Mouse (Mus musculus) layer of hippocampus, postnatal 25 days (tissue): ENCODE data around the gene Mycbpap. TPM values are rescaled to one million over a fixed set of nuclear protein-coding genes. Genes with fewer than 3 reads are reported as not detected.
A peak's percentile ranks its signal among the peaks of the same experiment; 100 is the strongest.

ENCODE experiments used
- DNase-seq, 2 experiments: peaks; one replicate each; pipeline ENCODE4 v3.0.0; 2022; ENCODE audit warnings: mixed read lengths in 2 of 2, low spot score in 1 of 2; ENCODE audit errors: extremely low spot score in 1 of 2
- total RNA-seq, 2 experiments: library from RNA; stranded (reverse); gene quantifications; 2 replicates each; pipeline ENCODE4 v1.2.3; 2021

The Mycbpap gene
- total RNA-seq, result 1 to 10 TPM; 3.0 to 3.9 TPM

- DNase-seq, result peak; percentile 48 to 64
Observed at GRCm38 (mm10) chr11:94521219-94521843, at the start of gene Mycbpap. Gene Mycbpap, minus strand, starts transcription at chr11:94521742.

- no peak for DNase-seq
Observed at GRCm38 (mm10) chr11:94570612-94571011, 49.1 kb upstream of the Mycbpap start.

GRCm38 (mm10) chr11:94567326-94567725 is 45.8 kb upstream of the Mycbpap start:
- no peak for DNase-seq

GRCm38 (mm10) chr11:94566534-94566933 is 45.0 kb upstream of the Mycbpap start:
- DNase-seq, result no peak

- DNase-seq, result no peak
Observed at GRCm38 (mm10) chr11:94565151-94565479, 43.6 kb upstream of the Mycbpap start.

- no peak for DNase-seq
Observed at GRCm38 (mm10) chr11:94564437-94565150, 43.1 kb upstream of the Mycbpap start, which contains the start of gene Chad. Gene Chad, plus strand, starts transcription at chr11:94565047.

- DNase-seq, result no peak
Observed at GRCm38 (mm10) chr11:94563821-94564220, 42.3 kb upstream of the Mycbpap start.

GRCm38 (mm10) chr11:94563383-94563782 is 41.8 kb upstream of the Mycbpap start:
- no peak for DNase-seq

- DNase-seq, result no peak
Observed at GRCm38 (mm10) chr11:94558226-94558625, 36.7 kb upstream of the Mycbpap start.

- DNase-seq, result no peak
Observed at GRCm38 (mm10) chr11:94550442-94550744, 28.9 kb upstream of the Mycbpap start.

GRCm38 (mm10) chr11:94549691-94550441 is 28.3 kb upstream of the Mycbpap start:
- no peak for DNase-seq

GRCm38 (mm10) chr11:94548888-94549690 is 27.5 kb upstream of the Mycbpap start, which contains the start of gene Rsad1:
Gene Rsad1, minus strand, starts transcription at chr11:94549255.
- DNase-seq, result peak; percentile 98 to 99

- peak in 1 of 2 experiments; percentile 42 for DNase-seq
Observed at GRCm38 (mm10) chr11:94548041-94548784, 26.7 kb upstream of the Mycbpap start.

GRCm38 (mm10) chr11:94547271-94547670 is 25.7 kb upstream of the Mycbpap start:
- DNase-seq, result no peak

GRCm38 (mm10) chr11:94546381-94546780 is 24.8 kb upstream of the Mycbpap start:
- DNase-seq, result no peak

- DNase-seq, result no peak
Observed at GRCm38 (mm10) chr11:94544422-94544821, 22.9 kb upstream of the Mycbpap start.

GRCm38 (mm10) chr11:94543932-94544331 is 22.4 kb upstream of the Mycbpap start:
- peak; percentile 84 to 97 for DNase-seq

- DNase-seq, result no peak
Observed at GRCm38 (mm10) chr11:94543344-94543743, 21.8 kb upstream of the Mycbpap start.

- no peak for DNase-seq
Observed at GRCm38 (mm10) chr11:94542400-94542799, 20.9 kb upstream of the Mycbpap start.

GRCm38 (mm10) chr11:94539761-94540160 is 18.2 kb upstream of the Mycbpap start:
- DNase-seq, result no peak
